Mouse (Mus musculus) mouse embryonic stem cell (cell line): Measurements from ENCODE around the gene Gm20388.

Source experiments
- in situ Hi-C, 2 experiments: fragments of 300-500 bp; cut with MboI; formaldehyde crosslinking; loops; 1 replicate in 1 of 2; 3 replicates in 1 of 2; pipeline ENCODE4 v1.14.3; 2019 to 2020; ENCODE audit warnings: low sequenced_read_pairs in 2 of 2, low pct_unique_long_range_greater_than_20kb in 1 of 2, mixed read lengths in 1 of 2; ENCODE audit not compliant: unreplicated experiment in 1 of 2

Gene Gm20388

GRCm38 (mm10) chr8:122342806-122343209 lies 2432.2 kb downstream of the Gm20388 start:
- in situ Hi-C loops, result no loop called here

- in situ Hi-C loops, result no loop called here
Observed at GRCm38 (mm10) chr8:122343341-122343740, 2432.7 kb downstream of the Gm20388 start.

- in situ Hi-C loops, result no loop called here
Observed at GRCm38 (mm10) chr8:122343758-122344157, 2433.1 kb downstream of the Gm20388 start.

- in situ Hi-C loops, result no loop called here
Observed at GRCm38 (mm10) chr8:122344219-122344618, 2433.6 kb downstream of the Gm20388 start.

- in situ Hi-C loops, result no loop called here
Observed at GRCm38 (mm10) chr8:122345181-122346095, 2434.8 kb downstream of the Gm20388 start.

GRCm38 (mm10) chr8:122347811-122348552 lies 2437.3 kb downstream of the Gm20388 start:
- in situ Hi-C loops, result no loop called here

GRCm38 (mm10) chr8:122349357-122350297 lies 2439.0 kb downstream of the Gm20388 start:
- in situ Hi-C loops, result no loop called here

GRCm38 (mm10) chr8:122350309-122351089 lies 2439.9 kb downstream of the Gm20388 start:
- in situ Hi-C loops, result no loop called here

- in situ Hi-C loops, result no loop called here
Observed at GRCm38 (mm10) chr8:122354157-122354556, 2443.5 kb downstream of the Gm20388 start.

- in situ Hi-C loops, result no loop called here
Observed at GRCm38 (mm10) chr8:122355642-122356606, 2445.3 kb downstream of the Gm20388 start.

GRCm38 (mm10) chr8:122357202-122357601 lies 2446.6 kb downstream of the Gm20388 start:
- in situ Hi-C loops, result no loop called here

GRCm38 (mm10) chr8:122357641-122358040 lies 2447.0 kb downstream of the Gm20388 start:
- in situ Hi-C loops, result no loop called here

- in situ Hi-C loops, result no loop called here
Observed at GRCm38 (mm10) chr8:122359111-122359775, 2448.6 kb downstream of the Gm20388 start.

GRCm38 (mm10) chr8:122360696-122361416 lies 2450.2 kb downstream of the Gm20388 start, which contains the start of gene Trhr2:
Gene Trhr2 (minus strand): TSS chr8:122360746.
- in situ Hi-C loops, result no loop called here

GRCm38 (mm10) chr8:122362271-122362670 lies 2451.6 kb downstream of the Gm20388 start:
- in situ Hi-C loops, result no loop called here

GRCm38 (mm10) chr8:122362967-122363366 lies 2452.3 kb downstream of the Gm20388 start:
- in situ Hi-C loops, result no loop called here
